Mouse (Mus musculus) C2C12 (cell line): ENCODE data around the gene Alpk3.

Source experiments
- CTCF ChIP-seq: IDR thresholded peaks from one replicate; pipeline ENCODE4 v1.5.1; 2011; ENCODE audit not compliant: control insufficient read depth, insufficient read depth, insufficient read length
- MYOD1 ChIP-seq: IDR thresholded peaks from one replicate; pipeline ENCODE4 v1.6.1; 2011; ENCODE audit warnings: low read depth; ENCODE audit not compliant: control insufficient read depth, insufficient read length
- MYOG ChIP-seq: IDR thresholded peaks from one replicate; pipeline ENCODE4 v1.6.1; 2011; ENCODE audit not compliant: control insufficient read depth, insufficient read length; ENCODE audit errors: extremely low read depth
- USF1 ChIP-seq: IDR thresholded peaks from one replicate; pipeline ENCODE4 v1.6.1; 2011; ENCODE audit warnings: low read depth, mild to moderate bottlenecking, control low read depth, moderate library complexity

DNA sequence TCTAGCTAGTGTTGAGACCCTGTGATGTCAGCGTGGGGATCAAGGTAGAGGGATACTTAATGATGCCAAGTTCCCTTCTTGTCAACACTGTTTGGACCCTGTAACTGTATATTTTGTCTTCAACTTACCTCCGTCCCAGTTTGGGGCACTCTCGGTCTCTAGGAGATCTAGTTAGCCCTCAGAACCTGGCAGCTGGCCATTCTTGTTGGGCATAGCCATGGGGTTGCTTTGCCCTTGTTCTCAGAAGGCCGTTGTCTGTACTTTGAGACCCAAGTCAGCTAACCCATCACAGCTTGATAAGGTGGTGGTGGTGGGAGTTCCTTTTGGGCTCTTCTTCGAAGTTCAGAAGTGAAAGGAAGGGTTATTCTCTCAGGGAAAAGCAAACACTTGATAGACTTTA, 7.4 kb upstream of the Alpk3 start:
- TF ChIP-seq CTCF: no peak
- no peak for TF ChIP-seq MYOD1
- no peak for TF ChIP-seq MYOG
- no peak for TF ChIP-seq USF1
